Mouse (Mus musculus): ENCODE measurements at regions not wholly inside any gene's neighbourhood (a gene's known extent, or its start where the extent isn't known, plus 50 kb on each side); places are given as distances from the start of the nearest gene placed in this dataset.
"Not testable (repeated sequence)": the region's sequence is repeated elsewhere in the genome, so short reads cannot be mapped to it uniquely, and the experiment has no call there.

DNA sequence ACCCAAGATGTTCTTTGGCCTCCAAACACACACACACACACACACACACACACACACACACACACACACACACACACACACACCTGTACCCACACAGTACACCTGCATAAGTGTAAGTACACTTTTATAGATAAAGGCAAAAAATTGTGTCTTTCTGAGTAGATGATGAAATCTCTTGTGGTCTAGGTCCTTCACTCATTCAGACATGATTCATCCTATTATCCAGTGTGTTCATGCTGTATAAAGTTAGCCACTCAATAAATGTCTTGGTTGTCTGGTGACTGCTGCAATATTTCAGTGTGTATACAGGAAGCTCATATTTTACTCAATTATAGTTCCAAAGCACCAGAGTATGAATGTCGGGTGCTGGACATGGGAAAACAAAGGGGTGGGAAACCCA is 131.5 kb upstream of the Gm21897 start:
- 95% methylated on average over 1 of the region's 1 CpGs for WGBS
- Histone ChIP-seq H3K9ac (ENCODE audit: low read depth, low read length) (no peak overlapping the region), H3K36me3 (ENCODE audit: control insufficient read depth, insufficient read depth, low read length) (no peaks in the 10 kb centered on the region), H3K27ac (replicated peaks; ENCODE audit: insufficient read depth, low read depth, low read length) (no peak overlapping the region), H3K27me3 (ENCODE audit: control insufficient read depth, insufficient read depth, low read length) (no peaks in the 10 kb centered on the region), H3K4me3 (ENCODE audit: insufficient read depth, low read depth, low read length) (no peak overlapping the region), H3K4me1 (ENCODE audit: control insufficient read depth, insufficient read depth, low read length) (no peaks in the 10 kb centered on the region), H3K79me2 (ENCODE audit: control insufficient read depth, insufficient read depth, low read length) (no peaks in the 10 kb centered on the region)
- TF ChIP-seq POLR2A (IDR thresholded peaks at IDR 0.05; ENCODE audit: extremely low read depth, insufficient read depth, low read length) (no peak), CTCF (IDR thresholded peaks at IDR 0.05; ENCODE audit: low read depth, low read length) (no peak)
- DNase-seq (ENCODE audit: extremely low read depth, low read depth, low spot score), result no peak

DNA sequence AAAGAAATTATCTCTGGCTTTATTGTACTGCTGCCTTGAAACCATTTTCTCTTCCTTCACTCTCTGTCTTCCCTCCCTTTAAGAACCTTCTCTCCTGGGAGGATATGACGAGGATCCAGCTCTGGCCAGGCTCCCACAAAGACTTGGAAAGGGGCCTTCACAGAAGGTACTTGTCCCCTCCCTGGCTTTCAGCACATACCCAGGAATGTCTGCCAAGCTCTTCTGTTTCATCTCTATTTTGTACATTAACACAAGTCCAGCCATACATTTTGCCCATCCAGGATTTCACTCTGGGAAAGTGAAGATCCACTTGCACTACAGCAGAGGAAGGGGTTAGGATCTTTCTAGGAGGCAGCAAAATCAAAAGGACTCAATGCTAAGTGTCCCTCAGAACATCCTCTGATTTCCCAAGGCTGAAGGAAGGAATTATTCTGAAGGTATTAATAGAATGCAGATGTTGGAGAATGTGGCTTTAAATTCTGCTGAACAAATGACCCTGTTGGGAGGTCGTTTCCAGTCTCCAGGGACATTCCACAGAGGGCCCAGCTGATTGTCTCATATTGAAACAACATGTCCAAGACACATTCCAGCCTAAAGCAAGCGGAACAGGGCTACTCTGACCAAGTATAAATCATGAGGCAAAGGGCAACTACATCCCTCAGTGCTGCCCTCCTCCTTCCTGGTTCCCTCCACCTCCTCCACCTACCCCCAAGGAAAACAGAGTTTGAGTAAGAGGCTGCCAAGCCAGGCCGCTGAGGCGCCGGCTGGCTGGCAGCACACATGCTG is 122.1 kb upstream of the Gm21897 start:
- peak; percentile 4 for DNase-seq (ENCODE audit: extremely low read depth, low read depth, low spot score)
- Histone ChIP-seq H3K27me3 (ENCODE audit: control insufficient read depth, insufficient read depth, low read length) (no peaks in the 10 kb centered on the region; the same call in 1 of the 2 replicates), H3K36me3 (ENCODE audit: control insufficient read depth, insufficient read depth, low read length) (no peaks in the 10 kb centered on the region), H3K4me3 (ENCODE audit: insufficient read depth, low read depth, low read length) (no peak overlapping the region), H3K4me1 (ENCODE audit: control insufficient read depth, insufficient read depth, low read length) (no peaks in the 10 kb centered on the region), H3K27ac (replicated peaks; ENCODE audit: insufficient read depth, low read depth, low read length) (no peak overlapping the region), H3K79me2 (ENCODE audit: control insufficient read depth, insufficient read depth, low read length) (no peaks in the 10 kb centered on the region), H3K9ac (ENCODE audit: low read depth, low read length) (no peak overlapping the region)
- no peak for TF ChIP-seq POLR2A (IDR thresholded peaks at IDR 0.05; ENCODE audit: extremely low read depth, insufficient read depth, low read length)
- no peak for TF ChIP-seq CTCF (IDR thresholded peaks at IDR 0.05; ENCODE audit: low read depth, low read length)
- 57% methylated on average over 6 of the region's 6 CpGs for WGBS

DNA sequence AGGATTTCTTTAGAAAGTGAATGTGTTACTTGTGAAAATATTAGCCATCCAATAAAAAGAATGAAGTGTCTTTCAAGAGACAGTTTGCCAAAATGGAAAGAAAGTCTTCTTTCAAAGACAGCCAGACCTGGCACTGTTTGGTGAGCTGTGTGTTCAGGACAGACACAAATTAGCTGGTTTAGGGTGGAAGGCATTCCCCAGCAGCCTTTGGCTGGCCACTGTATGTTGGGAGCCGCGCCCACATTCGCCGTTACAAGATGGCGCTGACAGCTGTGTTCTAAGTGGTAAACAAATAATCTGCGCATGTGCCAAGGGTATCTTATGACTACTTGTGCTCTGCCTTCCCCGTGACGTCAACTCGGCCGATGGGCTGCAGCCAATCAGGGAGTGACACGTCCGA is 121.3 kb upstream of the Gm21897 start:
- H3K27ac ChIP-seq (replicated peaks; ENCODE audit: insufficient read depth, low read depth, low read length); H3K27me3 ChIP-seq (ENCODE audit: control insufficient read depth, insufficient read depth, low read length); H3K4me1 ChIP-seq (ENCODE audit: control insufficient read depth, insufficient read depth, low read length); H3K36me3 ChIP-seq (ENCODE audit: control insufficient read depth, insufficient read depth, low read length); DNase-seq (ENCODE audit: extremely low read depth, low read depth, low spot score); H3K9ac ChIP-seq (ENCODE audit: low read depth, low read length); H3K4me3 ChIP-seq (ENCODE audit: insufficient read depth, low read depth, low read length); H3K79me2 ChIP-seq (ENCODE audit: control insufficient read depth, insufficient read depth, low read length): not testable (repeated sequence)
- 97% methylated on average over 8 of the region's 12 CpGs for WGBS

DNA sequence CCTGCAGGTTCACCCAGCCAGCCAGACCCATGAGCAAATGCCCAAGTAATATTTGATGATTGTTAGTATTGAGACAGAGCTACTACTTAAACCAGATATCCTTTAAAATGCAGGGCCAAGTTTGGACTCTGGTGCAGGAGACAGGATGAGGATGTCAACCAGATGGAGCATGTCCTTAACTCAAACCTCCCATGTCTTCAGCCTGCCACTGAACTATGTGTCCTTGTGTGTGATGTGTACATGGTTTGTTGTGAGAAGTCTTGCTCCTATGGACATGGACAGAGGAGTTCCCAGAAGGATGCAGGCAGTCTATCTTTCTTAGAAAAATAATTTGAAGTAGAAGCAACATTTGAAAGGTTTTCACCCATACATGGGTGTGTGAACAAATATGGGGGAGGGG is 120.4 kb upstream of the Gm21897 start:
- no peak for DNase-seq (ENCODE audit: extremely low read depth, low read depth, low spot score)
- H3K9ac ChIP-seq (ENCODE audit: low read depth, low read length), result no peak overlapping the region
- H3K4me3 ChIP-seq (ENCODE audit: insufficient read depth, low read depth, low read length), result no peak overlapping the region
- no peaks in the 10 kb centered on the region for H3K4me1 ChIP-seq (ENCODE audit: control insufficient read depth, insufficient read depth, low read length)
- H3K27me3 ChIP-seq (ENCODE audit: control insufficient read depth, insufficient read depth, low read length), result no peaks in the 10 kb centered on the region; the same call in 1 of the 2 replicates
- no peak overlapping the region for H3K27ac ChIP-seq (replicated peaks; ENCODE audit: insufficient read depth, low read depth, low read length)
- TF ChIP-seq POLR2A (IDR thresholded peaks at IDR 0.05; ENCODE audit: extremely low read depth, insufficient read depth, low read length), result no peak
- TF ChIP-seq CTCF (IDR thresholded peaks at IDR 0.05; ENCODE audit: low read depth, low read length), result no peak
- H3K36me3 ChIP-seq (ENCODE audit: control insufficient read depth, insufficient read depth, low read length), result no peaks in the 10 kb centered on the region
- H3K79me2 ChIP-seq (ENCODE audit: control insufficient read depth, insufficient read depth, low read length), result no peaks in the 10 kb centered on the region

DNA sequence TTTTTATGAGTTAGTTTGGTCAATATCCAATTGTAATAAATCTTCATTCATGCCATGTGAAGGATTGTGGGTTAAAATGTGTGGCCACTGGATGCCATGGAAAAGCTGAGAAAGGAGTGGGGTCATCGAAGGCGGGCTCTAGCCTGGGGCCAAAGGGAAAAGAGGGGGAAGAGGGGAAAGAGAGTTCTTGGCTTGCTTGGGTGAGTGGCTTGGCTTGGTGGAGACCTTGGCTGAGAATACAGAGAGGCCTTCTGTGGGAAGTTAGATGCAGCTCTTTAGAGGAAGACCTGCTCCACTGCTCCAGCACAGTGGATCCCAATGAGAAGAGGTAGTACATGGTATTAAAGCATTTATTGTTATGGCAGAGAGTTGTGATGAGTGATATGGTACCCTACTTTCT is 101.3 kb upstream of the Gm21897 start:
- Histone ChIP-seq H3K9ac (ENCODE audit: low read depth, low read length) (no peak overlapping the region), H3K36me3 (ENCODE audit: control insufficient read depth, insufficient read depth, low read length) (no peaks in the 10 kb centered on the region)

DNA sequence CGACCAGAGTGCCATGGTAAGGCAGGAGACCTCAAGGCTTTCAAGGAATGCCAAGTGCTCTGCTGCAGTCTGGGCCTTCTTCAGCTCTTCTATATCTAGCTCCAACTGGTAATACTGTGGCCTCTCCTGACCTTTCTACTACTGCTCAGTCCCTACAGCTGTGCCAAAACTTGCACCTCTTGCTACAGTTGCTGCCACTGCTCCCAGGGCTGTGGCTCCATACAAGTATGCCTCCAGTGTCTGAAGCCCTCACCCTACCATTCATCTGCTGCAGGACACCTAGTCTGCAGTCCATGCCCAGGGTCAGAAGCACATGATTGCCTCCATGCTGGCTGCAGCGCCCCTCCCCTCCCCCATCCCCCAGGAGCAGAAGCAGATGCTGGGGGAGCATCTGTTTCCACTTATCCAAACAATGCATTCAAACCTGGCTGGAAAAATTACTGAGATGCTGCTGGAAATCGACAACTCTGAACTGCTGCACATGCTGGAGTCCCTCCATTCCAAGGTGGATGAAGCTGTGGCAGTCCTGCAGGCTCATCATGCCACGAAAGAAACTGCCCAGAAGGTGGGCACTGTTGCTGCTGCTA is 96.2 kb upstream of the Gm21897 start:
- Histone ChIP-seq H3K36me3 (ENCODE audit: control insufficient read depth, insufficient read depth, low read length) (no peaks in the 10 kb centered on the region), H3K27ac (replicated peaks; ENCODE audit: insufficient read depth, low read depth, low read length) (no peak overlapping the region), H3K4me1 (ENCODE audit: control insufficient read depth, insufficient read depth, low read length) (no peaks in the 10 kb centered on the region), H3K27me3 (ENCODE audit: control insufficient read depth, insufficient read depth, low read length) (no peaks in the 10 kb centered on the region), H3K9ac (ENCODE audit: low read depth, low read length) (no peak overlapping the region), H3K4me3 (ENCODE audit: insufficient read depth, low read depth, low read length) (no peak overlapping the region), H3K79me2 (ENCODE audit: control insufficient read depth, insufficient read depth, low read length) (no peaks in the 10 kb centered on the region)
- 72% methylated on average over 4 of the region's 4 CpGs for WGBS
- TF ChIP-seq CTCF (IDR thresholded peaks at IDR 0.05; ENCODE audit: low read depth, low read length), result no peak
- TF ChIP-seq POLR2A (IDR thresholded peaks at IDR 0.05; ENCODE audit: extremely low read depth, insufficient read depth, low read length), result no peak
- DNase-seq (ENCODE audit: extremely low read depth, low read depth, low spot score), result no peak

More for the DNA sequence above, 101.3 kb upstream of the Gm21897 start:
- no peak for DNase-seq (ENCODE audit: extremely low read depth, low read depth, low spot score)
- Histone ChIP-seq H3K79me2 (ENCODE audit: control insufficient read depth, insufficient read depth, low read length) (no peaks in the 10 kb centered on the region), H3K27me3 (ENCODE audit: control insufficient read depth, insufficient read depth, low read length) (no peaks in the 10 kb centered on the region), H3K4me3 (ENCODE audit: insufficient read depth, low read depth, low read length) (no peak overlapping the region), H3K27ac (replicated peaks; ENCODE audit: insufficient read depth, low read depth, low read length) (no peak overlapping the region), H3K4me1 (ENCODE audit: control insufficient read depth, insufficient read depth, low read length) (no peaks in the 10 kb centered on the region)
- WGBS, result 90% methylated on average over 2 of the region's 2 CpGs
- TF ChIP-seq POLR2A (IDR thresholded peaks at IDR 0.05; ENCODE audit: extremely low read depth, insufficient read depth, low read length), result no peak
- TF ChIP-seq CTCF (IDR thresholded peaks at IDR 0.05; ENCODE audit: low read depth, low read length), result no peak
